Mouse (Mus musculus) liver, embryonic 16.5 days (tissue): ENCODE results near the gene Smg6. TPM values are rescaled to one million over a fixed set of nuclear protein-coding genes. Genes with fewer than 3 reads are reported as not detected.

Experiments
- ATAC-seq: fragments of 200-750 bp; cut with Nextera tagmentation; 2 replicates; pipeline ENCODE4 v1.8.0; 2017; ENCODE audit warnings: low read depth, mild to moderate bottlenecking, moderate number of reproducible peaks, moderate library complexity
- H3K27ac ChIP-seq: fragments of 300-500 bp; sonication (generic); 2 replicates; pipeline ENCODE4 v1.5.1; 2014; ENCODE audit warnings: mild to moderate bottlenecking, low read length
- H3K27me3 ChIP-seq: fragments of 300-500 bp; sonication (generic); 2 replicates; pipeline ENCODE4 v1.6.1; 2014; ENCODE audit warnings: low read depth, low read length, mixed read lengths; ENCODE audit not compliant: control insufficient read depth, insufficient read depth
- H3K36me3 ChIP-seq: fragments of 300-500 bp; sonication (generic); 2 replicates; pipeline ENCODE4 v1.6.1; 2014; ENCODE audit warnings: mild to moderate bottlenecking; ENCODE audit not compliant: control insufficient read depth, insufficient read depth
- H3K4me1 ChIP-seq: fragments of 300-500 bp; sonication (generic); 2 replicates; pipeline ENCODE4 v1.6.1; 2014; ENCODE audit warnings: low read depth, low read length, mixed read lengths; ENCODE audit not compliant: control insufficient read depth
- H3K4me2 ChIP-seq: fragments of 300-500 bp; sonication (generic); 2 replicates; pipeline ENCODE4 v1.6.1; 2014; ENCODE audit warnings: low read depth, low read length, mixed read lengths
- H3K4me3 ChIP-seq: fragments of 300-500 bp; sonication (generic); 2 replicates; pipeline ENCODE4 v1.5.1; 2014; ENCODE audit warnings: low read depth, mild to moderate bottlenecking, low read length
- H3K9ac ChIP-seq: fragments of 300-500 bp; sonication (generic); 2 replicates; pipeline ENCODE4 v1.6.1; 2014; ENCODE audit warnings: low read depth, low read length
- H3K9me3 ChIP-seq: fragments of 300-500 bp; sonication (generic); replicated peaks from 2 replicates; pipeline ENCODE4 v1.6.1; 2016; ENCODE audit warnings: low read length; ENCODE audit not compliant: control insufficient read depth
- WGBS: fragments of 180-500 bp; shearing (Covaris S2); extraction: QIAGEN DNeasy Blood & Tissue Kit; methylation state at CpG from one replicate; pipeline ENCODE4 v1.1.7; 2014; ENCODE audit not compliant: insufficient replicate concordance; 5-methylcytosine and 5-hydroxymethylcytosine counted together
- polyA plus RNA-seq: library from polyadenylated mRNA; unstranded; fragments of >200 nt; fragmentation: Nextera tagmentation; extraction: Ambion mirVana; gene quantifications from 2 replicates; pipeline ENCODE4 v1.2.1, GENCODE M21; 2015

The Smg6 gene
- polyA plus RNA-seq, 1 experiment from 2014 or later: 5.5 TPM

GRCm38 (mm10) chr11:75191841-75192240, 266.2 kb downstream of the Smg6 start:
- no peak overlapping the region for H3K4me2 ChIP-seq
- no peaks in the 10 kb centered on the region for H3K36me3 ChIP-seq
- peaks cover 39% of the 10 kb centered on the region for H3K4me1 ChIP-seq
- WGBS: 60% methylated on average over 6 of the region's 6 CpGs
- no peaks in the 10 kb centered on the region for H3K9me3 ChIP-seq
- H3K9ac ChIP-seq: no peak overlapping the region
- no peak for ATAC-seq
- no peak overlapping the region for H3K27ac ChIP-seq
- H3K27me3 ChIP-seq: peaks cover 50% of the 10 kb centered on the region
- H3K4me3 ChIP-seq: no peak overlapping the region

GRCm38 (mm10) chr11:75192336-75193214, 267.0 kb downstream of the Smg6 start:
- peak; percentile 44; the same call in 1 of the 2 replicates for ATAC-seq
- Histone ChIP-seq H3K9ac (no peak overlapping the region), H3K4me3 (peak overlapping the region; percentile 59), H3K27ac (no peak overlapping the region), H3K36me3 (no peaks in the 10 kb centered on the region), H3K27me3 (peaks cover 55% of the 10 kb centered on the region), H3K4me2 (peak overlapping the region; percentile 72), H3K9me3 (no peaks in the 10 kb centered on the region), H3K4me1 (peaks cover 39% of the 10 kb centered on the region)
- 23% methylated on average over 13 of the region's 13 CpGs for WGBS

GRCm38 (mm10) chr11:75193256-75194071, 267.8 kb downstream of the Smg6 start, which contains the start of gene Rtn4rl1:
Gene Rtn4rl1, plus strand, starts transcription at chr11:75193783.
- 0 out of 2 replicates have a peak, but pooled peaks have one; percentile 5 for ATAC-seq
- Histone ChIP-seq H3K9me3 (no peaks in the 10 kb centered on the region), H3K27me3 (peaks cover 56% of the 10 kb centered on the region), H3K4me3 (peak within 1 kb of the TSS; percentile 59), H3K4me2 (peak within 1 kb of the TSS; percentile 72), H3K27ac (no peak within 1 kb of the TSS), H3K36me3 (no peaks in the 10 kb centered on the region), H3K9ac (peak within 1 kb of the TSS; percentile 14; the same call in 1 of the 2 replicates), H3K4me1 (peaks cover 39% of the 10 kb centered on the region)
- WGBS: under 1% methylated on average over 81 of the region's 84 CpGs

GRCm38 (mm10) chr11:75194121-75194849, 268.7 kb downstream of the Smg6 start:
- Histone ChIP-seq H3K27me3 (peaks cover 56% of the 10 kb centered on the region), H3K4me1 (peaks cover 32% of the 10 kb centered on the region), H3K9ac (no peak overlapping the region), H3K4me2 (peak overlapping the region; percentile 72), H3K9me3 (no peaks in the 10 kb centered on the region), H3K27ac (no peak overlapping the region), H3K36me3 (no peaks in the 10 kb centered on the region), H3K4me3 (peak overlapping the region; percentile 59)
- ATAC-seq: no peak
- WGBS: 1% methylated on average over 52 of the region's 52 CpGs

GRCm38 (mm10) chr11:75194850-75195461, 269.3 kb downstream of the Smg6 start:
- Histone ChIP-seq H3K4me1 (peaks cover 25% of the 10 kb centered on the region), H3K4me2 (peak overlapping the region; percentile 72), H3K4me3 (peak overlapping the region; percentile 59), H3K27ac (no peak overlapping the region), H3K9ac (no peak overlapping the region), H3K9me3 (no peaks in the 10 kb centered on the region), H3K27me3 (peaks cover 56% of the 10 kb centered on the region), H3K36me3 (no peaks in the 10 kb centered on the region)
- 0 out of 2 replicates have a peak, but pooled peaks have one; percentile 2 for ATAC-seq
- WGBS: 1% methylated on average over 39 of the region's 39 CpGs

- H3K9ac ChIP-seq: no peak overlapping the region
- ATAC-seq: no peak
- no peaks in the 10 kb centered on the region for H3K36me3 ChIP-seq
- WGBS: 63% methylated on average over 6 of the region's 6 CpGs
- no peak overlapping the region for H3K4me2 ChIP-seq
- no peak overlapping the region for H3K27ac ChIP-seq
- no peaks in the 10 kb centered on the region for H3K9me3 ChIP-seq
- H3K4me1 ChIP-seq: peaks cover 17% of the 10 kb centered on the region
- peaks cover 56% of the 10 kb centered on the region for H3K27me3 ChIP-seq
- H3K4me3 ChIP-seq: no peak overlapping the region
Observed at GRCm38 (mm10) chr11:75196131-75196530, 270.5 kb downstream of the Smg6 start.

- ATAC-seq: no peak
- Histone ChIP-seq H3K9ac (no peak overlapping the region), H3K4me1 (peaks cover 21% of the 10 kb centered on the region), H3K4me3 (no peak overlapping the region), H3K27ac (no peak overlapping the region), H3K4me2 (no peak overlapping the region), H3K36me3 (no peaks in the 10 kb centered on the region), H3K9me3 (no peaks in the 10 kb centered on the region), H3K27me3 (peaks cover 44% of the 10 kb centered on the region)
- 26% methylated on average over 7 of the region's 7 CpGs for WGBS
Observed at GRCm38 (mm10) chr11:75197956-75198355, 272.3 kb downstream of the Smg6 start.

- no peaks in the 10 kb centered on the region for H3K36me3 ChIP-seq
- peaks cover 36% of the 10 kb centered on the region for H3K27me3 ChIP-seq
- H3K4me1 ChIP-seq: peaks cover 15% of the 10 kb centered on the region
Observed at GRCm38 (mm10) chr11:75198792-75199191, 273.2 kb downstream of the Smg6 start.

More at GRCm38 (mm10) chr11:75198792-75199191, 273.2 kb downstream of the Smg6 start:
- Histone ChIP-seq H3K4me3 (no peak overlapping the region), H3K9me3 (no peaks in the 10 kb centered on the region), H3K9ac (no peak overlapping the region), H3K4me2 (no peak overlapping the region), H3K27ac (no peak overlapping the region)
- no peak for ATAC-seq
- WGBS: 64% methylated on average over 4 of the region's 4 CpGs
